Mouse (Mus musculus): ENCODE measurements around the gene Kdr.

Gene Kdr

GRCm38 (mm10) chr5:75917231-75917630, 61.0 kb downstream of the Kdr start:
- no peak for DNase-seq (ENCODE audit: low spot score)

- DNase-seq (ENCODE audit: low spot score): no peak
Measured at GRCm38 (mm10) chr5:75906102-75906501, 72.2 kb downstream of the Kdr start.

GRCm38 (mm10) chr5:75900231-75900920, 77.9 kb downstream of the Kdr start:
- DNase-seq (ENCODE audit: low spot score): no peak

- no peak for DNase-seq (ENCODE audit: low spot score)
Measured at GRCm38 (mm10) chr5:75895351-75895750, 82.9 kb downstream of the Kdr start.

- no peak for DNase-seq (ENCODE audit: low spot score)
Measured at GRCm38 (mm10) chr5:75892956-75893471, 85.2 kb downstream of the Kdr start.

Measured in urinary bladder, postnatal 25 days (tissue).